Mouse (Mus musculus) spleen, adult 2 months (tissue): Measurements from ENCODE around the gene Exoc3l.

Experiments used
- CTCF ChIP-seq: fragments of 200-500 bp; IDR thresholded peaks from 2 replicates; pipeline ENCODE4 v1.5.1; 2011; ENCODE audit warnings: mild to moderate bottlenecking, inconsistent platforms; ENCODE audit not compliant: insufficient read depth, insufficient read length, insufficient replicate concordance; ENCODE audit errors: extremely low read depth
- POLR2A ChIP-seq: fragments of 200-500 bp; IDR thresholded peaks from 2 replicates; pipeline ENCODE4 v1.6.1; 2011; ENCODE audit warnings: low read depth, low read length, inconsistent platforms

DNA sequence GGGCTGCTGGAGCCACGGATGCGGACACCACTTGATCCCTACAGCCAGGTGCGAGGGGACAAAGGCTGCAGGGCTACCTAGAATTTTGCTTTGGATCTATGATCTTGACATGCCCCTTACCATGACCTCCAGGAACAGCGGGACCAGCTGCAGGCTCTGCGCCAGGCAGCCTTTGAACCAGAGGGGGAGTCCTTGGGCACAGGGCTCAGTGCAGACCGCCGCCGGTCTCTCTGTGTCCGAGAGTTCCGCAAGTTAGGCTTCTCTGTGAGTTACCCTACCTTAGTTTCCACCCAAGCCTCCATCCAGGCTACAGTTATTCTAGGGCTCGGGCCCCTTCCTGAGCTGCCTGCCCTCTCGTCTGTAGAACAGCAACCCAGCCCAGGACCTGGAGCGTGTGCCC lies 11.8 kb upstream of the Exoc3l start:
- TF ChIP-seq CTCF (no peak), POLR2A (no peak)
